Mouse (Mus musculus) limb, embryonic 11.5 days (tissue): ENCODE results near the gene Nprl3. TPM values are rescaled to one million over a fixed set of nuclear protein-coding genes. Genes with fewer than 3 reads are reported as not detected.
A peak's percentile ranks its signal among the peaks of the same experiment; 100 is the strongest.

Experiments used
- ATAC-seq: fragments of 200-750 bp; cut with Nextera tagmentation; 2 replicates; pipeline ENCODE4 v1.8.0; 2017; ENCODE audit warnings: low read depth; ENCODE audit not compliant: insufficient number of reproducible peaks, low FRiP score, low TSS enrichment
- DNase-seq: peaks from one replicate; pipeline ENCODE4 v3.0.0-alpha.2; 2015; ENCODE audit warnings: low spot score
- H3K27ac ChIP-seq: fragments of 300-500 bp; sonication (generic); replicated peaks from 2 replicates; pipeline ENCODE4 v1.5.1; 2014; ENCODE audit warnings: low read depth, mild to moderate bottlenecking, low read length
- H3K27me3 ChIP-seq: fragments of 300-500 bp; sonication (generic); 2 replicates; pipeline ENCODE4 v1.6.1; 2014; ENCODE audit warnings: mild to moderate bottlenecking, low read length, mixed read lengths; ENCODE audit not compliant: control insufficient read depth, insufficient read depth
- H3K36me3 ChIP-seq: fragments of 300-500 bp; sonication (generic); 2 replicates; pipeline ENCODE4 v1.6.1; 2014; ENCODE audit warnings: mild to moderate bottlenecking, low read length, moderate library complexity, mixed read lengths; ENCODE audit not compliant: control insufficient read depth, insufficient read depth
- H3K4me1 ChIP-seq: fragments of 300-500 bp; sonication (generic); 2 replicates; pipeline ENCODE4 v1.6.1; 2014; ENCODE audit warnings: low read length, mixed read lengths; ENCODE audit not compliant: control insufficient read depth, insufficient read depth
- H3K4me2 ChIP-seq: fragments of 300-500 bp; sonication (generic); 2 replicates; pipeline ENCODE4 v1.6.1; 2014; ENCODE audit warnings: low read depth, mild to moderate bottlenecking, moderate library complexity; ENCODE audit not compliant: severe bottlenecking
- H3K4me3 ChIP-seq: fragments of 300-500 bp; sonication (generic); 2 replicates; pipeline ENCODE4 v1.5.1; 2014; ENCODE audit warnings: low read depth, low read length
- H3K9ac ChIP-seq: fragments of 300-500 bp; sonication (generic); 2 replicates; pipeline ENCODE4 v1.6.1; 2014; ENCODE audit warnings: mild to moderate bottlenecking, low read length
- H3K9me3 ChIP-seq: fragments of 300-500 bp; sonication (generic); 2 replicates; pipeline ENCODE4 v1.6.1; 2016; ENCODE audit warnings: low read length; ENCODE audit not compliant: control insufficient read depth
- WGBS: fragments of 180-500 bp; shearing (Covaris S2); extraction: QIAGEN DNeasy Blood & Tissue Kit; methylation state at CpG from one replicate; pipeline ENCODE4 v1.1.7; 2014; 5-methylcytosine and 5-hydroxymethylcytosine counted together
- polyA plus RNA-seq: library from polyadenylated mRNA; unstranded; fragments of >200 nt; fragmentation: Nextera tagmentation; extraction: Ambion mirVana; gene quantifications from 2 replicates; pipeline ENCODE4 v1.2.1, GENCODE M21; 2014

The Nprl3 gene
- polyA plus RNA-seq, 1 experiment from 2014 or later, result 30.6 TPM

- ATAC-seq, result no peak
Observed at GRCm38 (mm10) chr11:32190119-32190518, 77.4 kb downstream of the Nprl3 start.

GRCm38 (mm10) chr11:32189434-32189833 lies 78.1 kb downstream of the Nprl3 start:
- WGBS, result 59% methylated on average over 5 of the region's 5 CpGs
- Histone ChIP-seq H3K36me3 (no peaks in the 10 kb centered on the region), H3K4me1 (no peaks in the 10 kb centered on the region), H3K9me3 (no peaks in the 10 kb centered on the region), H3K4me2 (no peak overlapping the region), H3K27ac (no peak overlapping the region), H3K9ac (no peak overlapping the region), H3K27me3 (no peaks in the 10 kb centered on the region), H3K4me3 (no peak overlapping the region)
- no peak for ATAC-seq
- no peak for DNase-seq

More at GRCm38 (mm10) chr11:32190119-32190518, 77.4 kb downstream of the Nprl3 start:
- DNase-seq, result no peak
- H3K4me1 ChIP-seq, result no peaks in the 10 kb centered on the region
- no peak overlapping the region for H3K4me3 ChIP-seq
- no peaks in the 10 kb centered on the region for H3K36me3 ChIP-seq
- no peaks in the 10 kb centered on the region for H3K27me3 ChIP-seq
- H3K27ac ChIP-seq, result no peak overlapping the region
- no peak overlapping the region for H3K9ac ChIP-seq
- H3K4me2 ChIP-seq, result no peak overlapping the region
- 86% methylated on average over 9 of the region's 9 CpGs for whole genome bisulfite sequencing
- no peaks in the 10 kb centered on the region for H3K9me3 ChIP-seq

- whole genome bisulfite sequencing, result 84% methylated on average over 12 of the region's 12 CpGs
- DNase-seq, result no peak
Observed at GRCm38 (mm10) chr11:32188881-32189280, 78.6 kb downstream of the Nprl3 start.

GRCm38 (mm10) chr11:32187256-32187655 lies 80.3 kb downstream of the Nprl3 start:
- ATAC-seq, result no peak
- 91% methylated on average over 4 of the region's 4 CpGs for WGBS
- no peaks in the 10 kb centered on the region for H3K9me3 ChIP-seq
- H3K4me3 ChIP-seq, result no peak overlapping the region
- no peak overlapping the region for H3K4me2 ChIP-seq
- H3K9ac ChIP-seq, result no peak overlapping the region
- no peak overlapping the region for H3K27ac ChIP-seq
- no peaks in the 10 kb centered on the region for H3K36me3 ChIP-seq
- no peak for DNase-seq
- H3K4me1 ChIP-seq, result no peaks in the 10 kb centered on the region
- H3K27me3 ChIP-seq, result no peaks in the 10 kb centered on the region

More at GRCm38 (mm10) chr11:32188881-32189280, 78.6 kb downstream of the Nprl3 start:
- H3K9ac ChIP-seq, result no peak overlapping the region
- no peak overlapping the region for H3K4me3 ChIP-seq
- H3K4me1 ChIP-seq, result no peaks in the 10 kb centered on the region
- H3K4me2 ChIP-seq, result no peak overlapping the region
- no peaks in the 10 kb centered on the region for H3K9me3 ChIP-seq
- H3K27me3 ChIP-seq, result no peaks in the 10 kb centered on the region
- ATAC-seq, result no peak
- H3K27ac ChIP-seq, result no peak overlapping the region
- no peaks in the 10 kb centered on the region for H3K36me3 ChIP-seq

- no peak for DNase-seq
- Histone ChIP-seq H3K4me3 (no peak overlapping the region), H3K27ac (no peak overlapping the region), H3K9ac (no peak overlapping the region), H3K27me3 (no peaks in the 10 kb centered on the region), H3K36me3 (no peaks in the 10 kb centered on the region), H3K4me2 (no peak overlapping the region), H3K4me1 (no peaks in the 10 kb centered on the region), H3K9me3 (no peaks in the 10 kb centered on the region)
- ATAC-seq, result no peak
- 87% methylated on average over 3 of the region's 3 CpGs for WGBS
Observed at GRCm38 (mm10) chr11:32186031-32186430, 81.5 kb downstream of the Nprl3 start.

- Histone ChIP-seq H3K4me1 (no peaks in the 10 kb centered on the region), H3K27ac (no peak overlapping the region), H3K9ac (no peak overlapping the region), H3K4me2 (no peak overlapping the region), H3K27me3 (no peaks in the 10 kb centered on the region), H3K4me3 (no peak overlapping the region), H3K9me3 (no peaks in the 10 kb centered on the region), H3K36me3 (no peaks in the 10 kb centered on the region)
- ATAC-seq, result no peak
- 88% methylated on average over 8 of the region's 8 CpGs for WGBS
- no peak for DNase-seq
Observed at GRCm38 (mm10) chr11:32184469-32184868, 83.0 kb downstream of the Nprl3 start.

- ATAC-seq (no peak), DNase-seq (peak; percentile 88)
- Histone ChIP-seq H3K27me3 (no peaks in the 10 kb centered on the region), H3K4me2 (no peak overlapping the region), H3K4me3 (no peak overlapping the region), H3K4me1 (no peaks in the 10 kb centered on the region), H3K9ac (no peak overlapping the region), H3K9me3 (no peaks in the 10 kb centered on the region), H3K36me3 (no peaks in the 10 kb centered on the region), H3K27ac (no peak overlapping the region)
- 48% methylated on average over 24 of the region's 25 CpGs for WGBS
Observed at GRCm38 (mm10) chr11:32181973-32182868, 85.3 kb downstream of the Nprl3 start.

GRCm38 (mm10) chr11:32181246-32181645 lies 86.3 kb downstream of the Nprl3 start:
- no peaks in the 10 kb centered on the region for H3K4me1 ChIP-seq
- no peak overlapping the region for H3K9ac ChIP-seq
- no peak overlapping the region for H3K4me2 ChIP-seq
- H3K27me3 ChIP-seq, result no peaks in the 10 kb centered on the region
- WGBS, result 78% methylated on average over 4 of the region's 4 CpGs
- H3K4me3 ChIP-seq, result no peak overlapping the region
- H3K27ac ChIP-seq, result no peak overlapping the region
- no peaks in the 10 kb centered on the region for H3K9me3 ChIP-seq
- no peaks in the 10 kb centered on the region for H3K36me3 ChIP-seq
- ATAC-seq, result no peak
- no peak for DNase-seq
